Mouse (Mus musculus) heart, embryonic 12.5 days (tissue): ENCODE results near the gene Ets1. TPM values are rescaled to one million over a fixed set of nuclear protein-coding genes. Genes with fewer than 3 reads are reported as not detected.

Experiments
- ATAC-seq: fragments of 200-750 bp; cut with Nextera tagmentation; 2 replicates; pipeline ENCODE4 v1.8.0; 2017; ENCODE audit warnings: moderate TSS enrichment, moderate library complexity; ENCODE audit not compliant: insufficient number of reproducible peaks, low FRiP score
- H3K27ac ChIP-seq: fragments of 300-500 bp; sonication (generic); 2 replicates; pipeline ENCODE4 v1.5.1; 2016; ENCODE audit warnings: mild to moderate bottlenecking, moderate library complexity; ENCODE audit not compliant: poor library complexity, severe bottlenecking
- H3K27me3 ChIP-seq: fragments of 300-500 bp; sonication (generic); replicated peaks from 2 replicates; pipeline ENCODE4 v1.6.1; 2016; ENCODE audit warnings: mild to moderate bottlenecking, moderate library complexity
- H3K36me3 ChIP-seq: fragments of 300-500 bp; sonication (generic); 2 replicates; pipeline ENCODE4 v1.6.1; 2016; ENCODE audit warnings: mild to moderate bottlenecking, moderate library complexity
- H3K4me1 ChIP-seq: fragments of 300-500 bp; sonication (generic); replicated peaks from 2 replicates; pipeline ENCODE4 v1.6.1; 2016; ENCODE audit warnings: mild to moderate bottlenecking
- H3K4me2 ChIP-seq: fragments of 300-500 bp; sonication (generic); 2 replicates; pipeline ENCODE4 v1.6.1; 2016; ENCODE audit warnings: mild to moderate bottlenecking, moderate library complexity
- H3K4me3 ChIP-seq: fragments of 300-500 bp; sonication (generic); 2 replicates; pipeline ENCODE4 v1.5.1; 2016; ENCODE audit warnings: mild to moderate bottlenecking
- H3K9ac ChIP-seq: fragments of 300-500 bp; sonication (generic); 2 replicates; pipeline ENCODE4 v1.6.1; 2016; ENCODE audit warnings: mild to moderate bottlenecking, moderate library complexity
- H3K9me3 ChIP-seq: fragments of 300-500 bp; sonication (generic); replicated peaks from 2 replicates; pipeline ENCODE4 v1.6.1; 2016; ENCODE audit warnings: mild to moderate bottlenecking, moderate library complexity
- WGBS: fragments of 180-500 bp; shearing (Covaris S2); methylation state at CpG from one replicate; pipeline ENCODE4 v1.1.7; 2016; 5-methylcytosine and 5-hydroxymethylcytosine counted together
- polyA plus RNA-seq: library from polyadenylated mRNA; unstranded; fragments of >200 nt; fragmentation: Nextera tagmentation; extraction: Ambion mirVana; gene quantifications from 2 replicates; pipeline ENCODE4 v1.2.1, GENCODE M21; 2016

Gene Ets1
- polyA plus RNA-seq, 1 experiment from 2014 or later, result 65.6 TPM

DNA sequence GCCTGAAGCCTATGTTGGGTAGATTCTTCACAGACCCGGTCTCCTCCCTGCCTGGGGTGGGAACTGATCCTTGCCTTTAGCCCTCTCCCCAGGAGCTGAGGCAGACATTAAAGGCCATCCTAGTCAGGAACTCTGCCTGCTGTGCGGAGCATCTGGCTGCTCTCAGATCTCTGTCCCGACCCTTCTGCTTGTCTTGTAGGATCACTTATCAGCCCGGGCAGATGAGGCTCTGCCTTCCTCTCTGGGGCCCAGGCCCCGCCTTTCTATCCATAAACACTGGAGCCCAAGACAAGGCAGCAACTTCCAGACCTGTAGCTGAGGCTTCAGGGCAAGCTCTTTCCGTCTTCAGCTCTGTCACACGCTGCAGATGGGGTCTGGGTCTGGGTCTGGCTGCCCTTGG is 28.8 kb upstream of the Ets1 start:
- 0 out of 2 replicates have a peak, but pooled peaks cover 14% of the 10 kb centered on the region for H3K4me1 ChIP-seq
- 21% methylated on average over 7 of the region's 7 CpGs for WGBS
- H3K4me2 ChIP-seq, result peak overlapping the region; percentile 14; the same call in 1 of the 2 replicates
- H3K9me3 ChIP-seq, result no peaks in the 10 kb centered on the region
- H3K4me3 ChIP-seq, result no peak overlapping the region
- H3K27me3 ChIP-seq, result no peaks in the 10 kb centered on the region
- H3K36me3 ChIP-seq, result no peaks in the 10 kb centered on the region
- peak; percentile 87 for ATAC-seq
- no peak overlapping the region for H3K27ac ChIP-seq
- H3K9ac ChIP-seq, result no peak overlapping the region

DNA sequence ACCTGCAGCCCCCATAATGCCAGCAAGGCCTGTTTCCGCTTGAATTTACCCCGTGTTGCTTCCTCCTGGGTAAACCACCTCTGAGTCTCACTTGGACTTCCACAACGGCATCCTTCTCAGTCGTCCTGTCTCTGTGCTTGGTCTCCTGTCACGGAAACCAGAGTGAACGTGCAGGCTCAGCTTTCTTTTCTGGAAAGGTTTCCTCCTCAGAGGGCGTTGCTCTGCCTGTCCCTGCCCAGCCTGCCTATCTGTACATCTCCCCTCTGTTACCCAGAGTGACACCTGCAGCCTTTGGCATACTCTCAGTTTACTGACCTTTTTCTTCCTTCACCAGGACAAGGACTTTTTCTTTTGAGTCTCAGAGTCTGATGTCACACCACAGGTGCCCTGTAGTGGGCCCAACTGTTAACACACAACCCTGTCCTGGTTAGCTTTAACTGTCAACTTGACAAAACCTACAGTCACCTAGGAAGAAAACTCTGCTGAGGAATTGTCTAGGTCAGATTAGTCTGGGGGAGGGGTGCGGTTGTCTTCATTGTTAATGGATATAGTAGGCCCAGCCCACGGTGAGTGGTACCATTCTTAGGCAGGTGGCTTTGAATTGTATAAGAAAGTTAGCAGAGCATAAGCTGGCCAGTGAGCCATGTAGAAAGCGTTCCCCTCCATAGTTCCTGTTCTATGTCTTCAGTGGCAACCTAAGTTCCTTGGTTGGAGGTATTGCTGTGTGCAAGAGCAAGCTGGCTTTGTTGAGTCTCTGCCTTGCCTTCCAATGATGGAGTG is 27.0 kb upstream of the Ets1 start:
- Histone ChIP-seq H3K9ac (no peak overlapping the region), H3K4me2 (no peak overlapping the region), H3K4me1 (peaks cover 17% of the 10 kb centered on the region; the same call in 1 of the 2 replicates), H3K27ac (no peak overlapping the region), H3K4me3 (no peak overlapping the region), H3K9me3 (no peaks in the 10 kb centered on the region), H3K27me3 (no peaks in the 10 kb centered on the region), H3K36me3 (no peaks in the 10 kb centered on the region)
- no peak for ATAC-seq
- WGBS, result 85% methylated on average over 10 of the region's 10 CpGs

DNA sequence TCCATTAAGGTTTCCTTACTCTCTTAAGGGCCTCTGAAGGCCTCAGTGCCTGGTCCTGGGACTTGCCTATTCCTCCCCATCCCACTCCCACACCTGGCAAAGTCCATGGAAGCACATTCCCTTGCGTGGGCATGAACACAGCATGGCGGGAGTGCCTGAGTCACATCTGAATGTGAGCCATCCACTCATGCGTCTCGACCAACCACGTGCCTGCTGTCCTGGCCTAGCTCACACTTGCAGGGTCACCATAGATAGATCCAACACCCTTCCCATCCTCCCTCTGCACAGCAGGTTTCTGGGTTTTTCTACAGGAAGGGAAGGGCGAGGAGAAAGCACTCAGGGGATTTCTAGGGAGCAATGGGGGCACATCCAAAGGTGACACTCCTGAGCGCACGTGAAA is 25.8 kb upstream of the Ets1 start:
- no peak overlapping the region for H3K27ac ChIP-seq
- H3K4me2 ChIP-seq, result no peak overlapping the region
- H3K9ac ChIP-seq, result no peak overlapping the region
- H3K9me3 ChIP-seq, result no peaks in the 10 kb centered on the region
- 87% methylated on average over 8 of the region's 8 CpGs for WGBS
- ATAC-seq, result no peak
- no peak overlapping the region for H3K4me3 ChIP-seq
- H3K27me3 ChIP-seq, result no peaks in the 10 kb centered on the region
- H3K4me1 ChIP-seq, result peaks cover 13% of the 10 kb centered on the region; the same call in 1 of the 2 replicates
- no peaks in the 10 kb centered on the region for H3K36me3 ChIP-seq

DNA sequence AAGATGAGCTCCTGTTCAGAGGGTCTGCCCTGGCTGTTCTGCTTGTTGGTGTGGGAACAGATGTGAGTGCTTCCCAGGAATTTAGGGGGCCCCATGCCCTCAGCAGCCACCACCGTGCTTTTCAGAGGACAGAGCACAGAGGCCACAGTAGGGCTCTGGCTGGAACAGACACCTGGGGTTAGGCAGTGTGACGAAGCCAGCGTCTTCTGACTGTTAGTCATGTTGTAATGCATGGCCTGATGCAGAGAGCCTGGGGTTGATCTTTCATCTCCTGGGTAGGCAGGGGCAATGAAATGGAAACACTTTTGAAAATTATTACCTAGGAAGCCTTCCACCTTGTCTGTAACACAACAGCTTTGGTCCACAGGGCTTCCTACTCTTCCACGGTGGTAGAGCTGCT is 25.4 kb upstream of the Ets1 start:
- no peak for ATAC-seq
- Histone ChIP-seq H3K4me2 (no peak overlapping the region), H3K9ac (no peak overlapping the region), H3K9me3 (no peaks in the 10 kb centered on the region), H3K27ac (no peak overlapping the region), H3K36me3 (no peaks in the 10 kb centered on the region), H3K27me3 (no peaks in the 10 kb centered on the region), H3K4me1 (peaks cover 10% of the 10 kb centered on the region; the same call in 1 of the 2 replicates), H3K4me3 (no peak overlapping the region)
- WGBS, result 75% methylated on average over 4 of the region's 4 CpGs

DNA sequence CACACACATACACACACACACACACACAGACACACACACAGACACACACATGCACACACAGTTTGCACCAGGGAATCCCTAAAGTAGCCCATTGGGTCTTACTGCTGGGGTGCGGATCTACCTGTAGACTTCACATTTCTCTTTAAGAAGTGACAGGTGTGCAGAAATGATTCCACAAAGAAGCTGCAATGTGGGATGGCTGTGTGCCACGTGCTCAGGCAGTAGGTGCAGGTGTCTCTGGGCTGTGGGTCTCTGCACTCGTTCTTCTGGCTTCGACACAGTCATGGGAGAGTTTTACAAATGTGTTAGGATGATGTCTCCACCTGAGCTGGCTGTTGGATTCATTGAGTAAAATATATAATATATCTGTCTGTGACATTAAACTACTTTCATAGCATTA is 24.7 kb upstream of the Ets1 start:
- WGBS, result 91% methylated on average over 4 of the region's 4 CpGs
- ATAC-seq, result no peak
- H3K4me2 ChIP-seq, result no peak overlapping the region

DNA sequence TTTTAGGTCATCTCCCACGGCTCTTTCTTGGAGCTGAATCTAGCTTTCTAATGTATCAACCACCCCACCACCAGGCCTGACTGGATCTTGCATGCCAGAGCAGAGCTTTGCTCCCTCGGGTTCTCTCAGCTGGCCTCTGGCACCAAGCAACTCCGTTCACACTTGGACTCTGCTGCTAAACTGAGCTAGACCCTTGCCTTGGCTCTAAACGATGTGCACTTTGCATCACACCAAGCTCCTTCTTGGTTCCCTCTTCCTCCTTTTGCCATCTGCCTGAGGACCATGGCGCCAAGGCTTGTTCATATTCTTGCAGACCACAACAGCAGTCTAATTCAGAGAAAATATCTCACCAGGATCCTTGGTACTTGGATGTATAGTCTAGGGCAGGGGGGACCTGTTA is 23.6 kb upstream of the Ets1 start:
- Histone ChIP-seq H3K27ac (no peak overlapping the region), H3K9ac (no peak overlapping the region), H3K4me2 (no peak overlapping the region), H3K27me3 (no peaks in the 10 kb centered on the region), H3K36me3 (no peaks in the 10 kb centered on the region), H3K9me3 (no peaks in the 10 kb centered on the region), H3K4me1 (peaks cover 10% of the 10 kb centered on the region), H3K4me3 (no peak overlapping the region)
- WGBS, result 79% methylated on average over 5 of the region's 5 CpGs
- ATAC-seq, result no peak

More for the DNA sequence above, 24.7 kb upstream of the Ets1 start:
- Histone ChIP-seq H3K36me3 (no peaks in the 10 kb centered on the region), H3K27me3 (no peaks in the 10 kb centered on the region), H3K4me3 (no peak overlapping the region), H3K27ac (no peak overlapping the region), H3K4me1 (peaks cover 15% of the 10 kb centered on the region), H3K9ac (no peak overlapping the region), H3K9me3 (no peaks in the 10 kb centered on the region)

DNA sequence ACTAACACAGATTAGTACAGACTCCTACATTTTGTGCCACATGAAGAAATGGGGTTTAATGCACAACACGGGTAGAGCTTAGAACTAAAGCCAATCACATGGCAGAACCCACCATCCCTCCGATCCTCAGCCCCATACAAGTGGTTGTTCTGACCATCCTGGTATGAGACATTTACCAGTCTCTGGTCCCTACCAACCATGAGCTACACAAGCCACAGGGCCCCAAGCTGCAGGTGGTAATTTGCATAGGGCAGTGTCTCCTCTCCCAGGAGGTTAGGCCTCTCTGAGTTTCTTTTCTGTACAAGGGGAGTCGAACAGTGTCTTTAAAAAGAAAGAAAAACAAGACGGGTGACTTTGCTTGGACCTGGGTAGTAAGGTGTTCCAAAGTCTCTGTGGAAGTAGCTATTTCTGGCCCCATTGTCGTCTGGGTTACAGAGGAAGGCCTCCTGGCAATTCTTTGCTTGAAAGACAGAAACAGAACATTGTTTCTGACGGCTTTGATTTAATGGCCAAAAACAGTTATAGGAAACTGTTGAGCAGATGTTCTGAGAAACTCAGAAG is 23.1 kb upstream of the Ets1 start:
- 56% methylated on average over 6 of the region's 6 CpGs for WGBS
- no peak overlapping the region for H3K27ac ChIP-seq
- H3K9me3 ChIP-seq, result no peaks in the 10 kb centered on the region
- H3K4me3 ChIP-seq, result no peak overlapping the region
- no peaks in the 10 kb centered on the region for H3K27me3 ChIP-seq
- H3K9ac ChIP-seq, result no peak overlapping the region
- H3K36me3 ChIP-seq, result no peaks in the 10 kb centered on the region
- ATAC-seq, result no peak
- no peak overlapping the region for H3K4me2 ChIP-seq
- peaks cover 8% of the 10 kb centered on the region for H3K4me1 ChIP-seq

DNA sequence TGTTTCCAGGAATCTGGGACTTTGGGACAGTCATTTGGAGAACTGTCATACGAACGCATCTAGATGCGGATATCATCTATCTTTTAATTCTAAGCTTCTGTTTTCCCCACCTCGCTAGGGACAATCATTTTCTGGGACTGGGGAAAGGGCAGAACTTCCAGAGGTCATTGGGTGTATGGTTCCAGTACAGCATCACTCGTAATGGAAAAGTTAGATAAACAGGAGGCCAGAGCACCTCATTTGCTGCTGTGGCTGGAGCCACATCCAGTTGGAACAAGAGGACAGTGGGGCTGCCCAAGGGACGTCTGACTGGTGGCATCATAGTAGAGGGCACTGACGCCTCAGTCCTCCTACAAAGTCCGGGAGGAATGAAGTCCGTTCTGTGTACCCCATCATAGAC is 21.8 kb upstream of the Ets1 start:
- Histone ChIP-seq H3K4me3 (no peak overlapping the region), H3K27ac (no peak overlapping the region), H3K4me2 (no peak overlapping the region), H3K27me3 (no peaks in the 10 kb centered on the region), H3K36me3 (no peaks in the 10 kb centered on the region), H3K9me3 (no peaks in the 10 kb centered on the region), H3K9ac (no peak overlapping the region), H3K4me1 (peaks cover 8% of the 10 kb centered on the region)
- no peak for ATAC-seq
- WGBS, result 76% methylated on average over 9 of the region's 9 CpGs

DNA sequence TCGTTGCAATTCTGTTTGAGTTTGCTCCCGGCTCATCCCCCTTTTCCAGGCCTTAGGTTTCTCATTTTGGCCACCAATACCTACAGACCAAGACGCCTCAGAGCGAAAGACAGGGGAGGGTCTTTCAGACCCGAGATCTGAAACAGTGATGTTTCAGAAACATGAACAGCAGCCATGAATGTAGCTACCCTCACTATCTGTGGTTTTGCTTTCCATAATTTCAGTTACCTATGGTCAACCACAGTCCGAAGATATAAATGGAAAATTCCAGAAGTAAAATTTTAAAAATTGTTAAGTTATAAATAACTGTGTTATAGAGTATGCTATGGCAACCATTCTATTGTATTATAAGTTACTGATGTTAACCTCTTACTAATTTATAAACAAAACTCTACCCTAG is 20.6 kb upstream of the Ets1 start:
- no peaks in the 10 kb centered on the region for H3K36me3 ChIP-seq
- no peaks in the 10 kb centered on the region for H3K27me3 ChIP-seq
- H3K4me2 ChIP-seq, result no peak overlapping the region
- ATAC-seq, result no peak
- H3K4me1 ChIP-seq, result peaks cover 8% of the 10 kb centered on the region
- H3K4me3 ChIP-seq, result no peak overlapping the region
- 80% methylated on average over 6 of the region's 6 CpGs for WGBS
- H3K9me3 ChIP-seq, result no peaks in the 10 kb centered on the region
- no peak overlapping the region for H3K27ac ChIP-seq
- H3K9ac ChIP-seq, result no peak overlapping the region

DNA sequence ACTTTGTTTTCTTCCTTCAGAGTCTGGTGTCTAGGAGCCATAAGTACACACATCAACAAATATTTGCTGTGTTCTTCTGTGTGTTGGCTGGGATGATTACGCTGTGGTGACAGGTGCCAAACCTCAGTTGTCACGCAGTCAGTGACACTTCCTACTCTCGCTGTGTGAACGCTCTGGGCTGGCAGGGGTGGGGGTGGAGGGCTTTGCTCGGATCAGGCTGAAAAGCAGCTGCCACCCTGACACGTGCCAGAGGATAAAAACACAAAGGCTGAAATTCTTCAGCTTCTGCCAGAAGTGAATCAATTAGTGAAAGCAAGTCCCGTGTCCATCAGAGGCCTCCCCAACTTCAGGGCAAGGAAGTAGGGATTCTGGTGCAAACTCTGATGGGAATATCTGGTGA is 20.0 kb upstream of the Ets1 start:
- WGBS, result 19% methylated on average over 7 of the region's 7 CpGs
- Histone ChIP-seq H3K27me3 (no peaks in the 10 kb centered on the region), H3K27ac (no peak overlapping the region), H3K36me3 (no peaks in the 10 kb centered on the region), H3K4me2 (no peak overlapping the region), H3K4me1 (peaks cover 8% of the 10 kb centered on the region), H3K9me3 (no peaks in the 10 kb centered on the region), H3K4me3 (no peak overlapping the region), H3K9ac (no peak overlapping the region)
- ATAC-seq, result no peak

DNA sequence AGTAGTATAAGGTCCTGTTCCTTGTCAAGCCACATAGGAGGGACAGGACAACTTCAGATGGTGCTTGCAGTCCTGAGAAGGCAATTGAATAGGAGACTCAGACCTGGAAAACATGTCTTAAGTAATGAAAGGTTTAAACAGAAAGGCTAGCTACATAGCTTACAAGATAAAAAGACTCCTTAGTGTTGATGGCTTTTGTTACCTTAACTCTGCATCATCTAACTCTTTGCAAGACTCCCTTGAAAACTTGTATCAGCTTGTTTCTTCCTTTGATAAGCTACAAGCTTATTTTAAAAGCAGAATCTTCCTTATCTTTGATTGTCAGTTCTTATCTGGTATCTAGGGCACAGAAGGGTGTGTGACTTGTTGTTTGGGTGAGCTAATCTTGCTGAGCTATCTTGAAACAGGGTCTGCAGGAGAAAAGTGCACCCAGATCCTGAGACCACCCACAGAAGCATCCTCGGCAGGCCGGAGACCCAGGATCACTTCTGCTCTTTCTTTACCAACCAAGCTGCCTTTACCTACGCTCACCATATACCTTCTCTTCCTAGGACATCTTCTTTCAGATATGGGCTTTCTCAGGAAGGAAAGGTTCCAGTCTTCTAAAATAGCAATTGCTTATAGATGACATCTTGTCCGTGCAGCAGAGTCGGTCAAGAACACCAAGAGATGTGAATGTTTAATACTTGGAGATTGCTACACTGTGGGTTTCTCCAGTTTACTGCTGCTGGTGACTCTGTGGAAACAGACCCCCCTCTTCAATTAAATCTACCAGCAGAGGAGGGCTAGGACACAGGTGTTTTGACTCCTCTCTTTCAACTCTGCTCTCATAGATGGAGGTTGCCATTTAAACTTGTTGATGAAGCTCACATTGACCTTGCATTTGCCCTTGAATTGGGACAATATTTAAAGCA is 19.2 kb upstream of the Ets1 start:
- no peak overlapping the region for H3K4me3 ChIP-seq
- H3K4me2 ChIP-seq, result no peak overlapping the region
- H3K9me3 ChIP-seq, result no peaks in the 10 kb centered on the region
- H3K27me3 ChIP-seq, result 0 out of 2 replicates have a peak, but pooled peaks cover 2% of the 10 kb centered on the region
- no peak overlapping the region for H3K9ac ChIP-seq
- peaks cover 8% of the 10 kb centered on the region for H3K4me1 ChIP-seq
- H3K27ac ChIP-seq, result no peak overlapping the region
- H3K36me3 ChIP-seq, result no peaks in the 10 kb centered on the region
- no peak for ATAC-seq
- 59% methylated on average over 5 of the region's 5 CpGs for WGBS
